ENCODE assay signal across 26 mouse cellular contexts in genomic region chr9:123695634-123696302, GRCm38 (mm10). TPM values are rescaled to one million over a fixed set of nuclear protein-coding genes. Genes with fewer than 3 reads are reported as not detected.
DNase-seq lines count a peak whose midpoint lies in the region; ATAC-seq and TF ChIP-seq lines count a peak whose summit lies in the region.
"Had no signal": no experiment of that assay in that cellular context is flagged by ENCODE, and none has a peak within 500 bp of the region (broad histone marks: within the 10 kb centered on the region; RNA-seq: fewer than 3 reads in every experiment).

No protein-coding gene starts in this region.

- H3K9ac ChIP-seq in intestine, postnatal 0 days (ENCODE audit: low read depth, low read length): no peak overlapping the region
- H3K9ac ChIP-seq: embryonic facial prominence, embryonic 15.5 days; forebrain, embryonic 15.5 days; hindbrain, embryonic 13.5 days; liver, postnatal 0 days; neural tube, embryonic 15.5 days had no signal

- no peak for TF ChIP-seq CTCF in intestine, postnatal 0 days (IDR thresholded peaks at IDR 0.05; ENCODE audit: low read depth)

- no peaks in the 10 kb centered on the region for H3K9me3 ChIP-seq in intestine, postnatal 0 days (ENCODE audit: control insufficient read depth)
- H3K9me3 ChIP-seq: embryonic facial prominence, embryonic 15.5 days; forebrain, embryonic 15.5 days; hindbrain, embryonic 13.5 days; neural tube, embryonic 15.5 days had no signal

- peak; percentile 7 for DNase-seq in gastrocnemius, adult 18-20 months (ENCODE audit: low spot score)
- no peak for DNase-seq in gastrocnemius, postnatal 4 days (ENCODE audit: low spot score in 2 of 2)
- peak; percentile 8 for DNase-seq in left cerebral cortex, adult 11 months (ENCODE audit: low spot score)
- DNase-seq in left cerebral cortex, postnatal 4 days: no peak
- DNase-seq in left cerebral cortex, adult 18-20 months (ENCODE audit: low spot score in 2 of 2): peak; percentile 9 to 19
- peak; percentile 70 for DNase-seq in telencephalon, adult 2 months (ENCODE audit: low read depth, low spot score)
- DNase-seq: adrenal gland, postnatal 25 days; cerebellum, adult 9-10 months; gastrocnemius, postnatal 14 days; heart, adult 2 months; heart, postnatal 36 days; kidney, adult 18-20 months; liver, postnatal 0 days; lung, postnatal 10 days; spleen, adult 18-20 months; thymus, postnatal 25 days had no signal

- no peaks in the 10 kb centered on the region for H3K4me1 ChIP-seq in intestine, postnatal 0 days (replicated peaks; ENCODE audit: control insufficient read depth, insufficient read depth, low read length)
- H3K4me1 ChIP-seq: embryonic facial prominence, embryonic 15.5 days; forebrain, embryonic 15.5 days; hindbrain, embryonic 13.5 days; neural tube, embryonic 15.5 days had no signal

- intact Hi-C loops in left cerebral cortex, postnatal 4 days (cut with DNase I): no loop called here

- peaks cover 9% of the 10 kb centered on the region; the same call in 1 of the 2 replicates for H3K36me3 ChIP-seq in intestine, postnatal 0 days (ENCODE audit: control insufficient read depth, insufficient read depth)

- no peak overlapping the region for H3K4me2 ChIP-seq in intestine, postnatal 0 days (replicated peaks; ENCODE audit: low read depth)
- H3K4me2 ChIP-seq: embryonic facial prominence, embryonic 15.5 days; forebrain, embryonic 15.5 days; hindbrain, embryonic 13.5 days; midbrain, embryonic 11.5 days; neural tube, embryonic 15.5 days had no signal

- H3K27ac ChIP-seq in intestine, postnatal 0 days (ENCODE audit: low read depth, low read length): no peak overlapping the region
- H3K27ac ChIP-seq: embryonic facial prominence, embryonic 15.5 days; forebrain, embryonic 15.5 days; heart, adult 2 months; hindbrain, embryonic 13.5 days; neural tube, embryonic 15.5 days had no signal

- no peaks in the 10 kb centered on the region for H3K27me3 ChIP-seq in intestine, postnatal 0 days (replicated peaks; ENCODE audit: control insufficient read depth, insufficient read depth, low read length)
- H3K27me3 ChIP-seq: embryonic facial prominence, embryonic 15.5 days; forebrain, embryonic 15.5 days; hindbrain, embryonic 13.5 days; neural tube, embryonic 15.5 days had no signal

- no peak for ATAC-seq in intestine, postnatal 0 days
- ATAC-seq: forebrain, embryonic 15.5 days; liver, postnatal 0 days had no signal

- no peak overlapping the region for H3K4me3 ChIP-seq in intestine, postnatal 0 days (ENCODE audit: low read depth, low read length)
- H3K4me3 ChIP-seq: embryonic facial prominence, embryonic 15.5 days; forebrain, embryonic 15.5 days; heart, adult 2 months; hindbrain, embryonic 13.5 days; neural tube, embryonic 15.5 days had no signal

- WGBS in intestine, postnatal 0 days: 94% methylated on average over 3 of the region's 3 CpGs

RNA-seq across cellular contexts. Expression of gene Slc6a20a, which starts 17.1 kb away (rescaled TPM):
- under 1 TPM in 1 of 2 experiments, not detected in 1; 0.05 TPM for total RNA-seq in gastrocnemius, adult 18-20 months (2021)
- total RNA-seq in gastrocnemius, postnatal 4 days (2021): not detected
- total RNA-seq in left cerebral cortex, postnatal 4 days (2021): 10 to 100 TPM; 15.3 to 15.7 TPM
- 10 to 100 TPM; 25.2 to 28.1 TPM for total RNA-seq in left cerebral cortex, adult 18-20 months (2021)
- polyA plus RNA-seq in intestine, postnatal 0 days (2015; fragmentation: Nextera tagmentation; extraction: Ambion mirVana): 20.3 and 23.3 TPM in 2 replicates
- total RNA-seq: adrenal gland, postnatal 25 days; gastrocnemius, postnatal 14 days; heart, adult 2 months; heart, postnatal 36 days; liver, adult 2 months had no signal
- polyA plus RNA-seq: heart, embryonic 14.5 days; limb, embryonic 11.5 days; liver, adult 2 months had no signal

RNA-seq across cellular contexts. Expression of gene Ccr9, which starts 17.5 kb away (rescaled TPM):
- total RNA-seq in gastrocnemius, adult 18-20 months (2021): not detected
- under 1 TPM in 1 of 2 experiments, not detected in 1; 0.20 TPM for total RNA-seq in gastrocnemius, postnatal 4 days (2021)
- under 1 TPM; 0.16 to 0.18 TPM for total RNA-seq in left cerebral cortex, postnatal 4 days (2021)
- under 1 TPM; 0.16 to 0.33 TPM for total RNA-seq in left cerebral cortex, adult 18-20 months (2021)
- 0.50 and 0.61 TPM in 2 replicates for polyA plus RNA-seq in intestine, postnatal 0 days (2015; fragmentation: Nextera tagmentation; extraction: Ambion mirVana)
- total RNA-seq: adrenal gland, postnatal 25 days; ES-E14; heart, postnatal 36 days had no signal

RNA-seq across cellular contexts. Expression of gene Lztfl1, which starts 21.7 kb away (rescaled TPM):
- 10 to 100 TPM; 19.6 to 20.0 TPM for total RNA-seq in gastrocnemius, adult 18-20 months (2021)
- total RNA-seq in gastrocnemius, postnatal 4 days (2021): 10 to 100 TPM; 35.3 to 41.7 TPM
- total RNA-seq in left cerebral cortex, postnatal 4 days (2021): 10 to 100 TPM; 58.2 to 61.9 TPM
- 10 to 100 TPM; 65.2 to 74.3 TPM for total RNA-seq in left cerebral cortex, adult 18-20 months (2021)
- 25.0 and 26.1 TPM in 2 replicates for polyA plus RNA-seq in intestine, postnatal 0 days (2015; fragmentation: Nextera tagmentation; extraction: Ambion mirVana)

Comparison
In these comparisons a context has a peak if more than half of its experiments do, and no peak if none do; other contexts are left out.
1. DNase-seq: peak in gastrocnemius, adult 18-20 months (single experiment), left cerebral cortex, adult 11 months (single experiment), left cerebral cortex, adult 18-20 months (2 of 2) and telencephalon, adult 2 months (single experiment); none in gastrocnemius, postnatal 4 days (0 of 2) and left cerebral cortex, postnatal 4 days (single experiment).
2. RNA of gene Slc6a20a, which starts 17.1 kb away (total RNA-seq): 25.2 to 28.1 TPM in left cerebral cortex, adult 18-20 months and 15.3 to 15.7 TPM in left cerebral cortex, postnatal 4 days; 0.05 TPM in gastrocnemius, adult 18-20 months and not detected in gastrocnemius, postnatal 4 days; every median in the first group is over 10 times any median in the second.